Mouse (Mus musculus) neural tube, postnatal 0 days (tissue): ENCODE results near the gene Cnksr1. TPM values are rescaled to one million over a fixed set of nuclear protein-coding genes. Genes with fewer than 3 reads are reported as not detected.

Source experiments
- polyA plus RNA-seq: library from polyadenylated mRNA; unstranded; fragments of >200 nt; fragmentation: Nextera tagmentation; extraction: Ambion mirVana; gene quantifications from 2 replicates; pipeline ENCODE4 v1.2.1, GENCODE M21; 2015

The Cnksr1 gene
- polyA plus RNA-seq: 0.09 TPM in 1 of 2 replicates, not detected in the other

DNA sequence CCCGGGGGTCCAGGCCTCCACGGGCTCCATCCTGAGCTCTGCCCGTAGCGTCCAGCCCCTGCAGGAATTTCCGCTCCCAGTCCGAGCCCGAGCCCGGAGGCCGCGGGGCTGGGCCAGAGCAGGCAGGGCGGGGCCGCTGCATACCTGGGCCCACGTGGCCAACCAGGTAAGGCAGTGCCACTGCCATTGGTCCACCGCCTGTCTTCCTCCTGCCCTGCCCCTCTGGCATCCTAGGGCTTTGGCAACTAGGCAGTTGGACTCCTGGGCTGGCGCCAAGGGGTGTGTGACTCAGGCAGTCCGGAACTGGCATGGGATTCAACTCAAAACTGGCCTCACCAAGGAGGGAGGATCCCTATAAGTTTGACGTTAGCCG is at the start of gene Cnksr1:
Gene Cnksr1 (minus strand): TSS at position 121 of the 373 bp plus-strand sequence.

DNA sequence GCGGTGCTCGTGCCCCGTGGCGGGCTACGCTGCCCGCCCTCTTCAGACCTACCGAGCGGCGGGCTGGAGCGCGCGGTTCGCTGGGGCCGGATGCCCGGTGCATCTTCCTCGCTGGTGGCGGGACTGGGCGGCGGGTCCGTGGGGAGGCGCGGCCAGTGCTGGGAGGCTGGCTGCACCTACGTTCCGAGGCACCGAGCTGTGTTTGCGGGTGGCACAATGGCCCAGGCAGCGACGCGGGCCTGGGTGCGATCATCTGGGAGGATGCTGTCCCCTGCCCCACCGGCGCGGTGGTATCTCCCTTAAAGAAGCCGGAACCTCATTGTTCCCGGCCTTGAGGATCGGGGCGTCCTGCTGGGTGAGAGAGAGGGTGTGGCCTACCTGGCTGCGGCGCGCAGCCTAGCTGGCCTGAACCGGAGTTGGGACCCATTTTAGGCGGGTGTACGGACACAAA is 49.4 kb upstream of the Cnksr1 start, which contains the start of gene Pdik1l:
Gene Pdik1l (minus strand): TSS at position 321 of the 451 bp plus-strand sequence.

DNA sequence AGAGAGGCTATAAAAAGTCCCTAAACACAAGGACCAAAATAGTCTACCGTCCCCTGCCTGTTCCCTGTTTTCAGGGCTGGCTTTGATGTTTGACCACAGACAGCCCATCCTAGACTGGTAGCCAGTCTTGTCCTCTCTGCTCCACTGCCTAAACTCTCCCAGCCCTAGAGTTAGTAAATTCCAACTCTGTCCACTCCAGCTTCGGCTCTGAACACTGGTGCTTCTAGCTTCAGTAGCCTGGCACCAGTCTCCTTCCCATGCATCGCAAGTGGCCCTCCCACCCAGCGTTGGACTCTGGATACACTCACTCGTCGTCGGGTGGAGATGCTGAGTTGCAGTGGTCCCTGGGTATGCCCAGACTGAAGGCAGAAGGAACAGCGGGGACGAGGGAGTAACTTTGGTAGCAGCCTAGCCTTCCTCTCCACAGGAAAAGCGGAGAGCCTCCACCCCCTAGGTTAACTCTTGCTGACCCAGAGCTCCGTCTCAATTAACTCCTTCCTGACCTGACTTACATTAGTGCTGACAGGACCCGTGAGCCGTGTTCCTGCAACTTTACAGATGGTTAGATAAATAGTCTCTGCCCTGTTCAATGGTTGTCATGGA is 15.6 kb upstream of the Cnksr1 start, which contains the start of gene Grrp1:
Gene Grrp1 (minus strand): TSS at position 385 of the 603 bp plus-strand sequence.

DNA sequence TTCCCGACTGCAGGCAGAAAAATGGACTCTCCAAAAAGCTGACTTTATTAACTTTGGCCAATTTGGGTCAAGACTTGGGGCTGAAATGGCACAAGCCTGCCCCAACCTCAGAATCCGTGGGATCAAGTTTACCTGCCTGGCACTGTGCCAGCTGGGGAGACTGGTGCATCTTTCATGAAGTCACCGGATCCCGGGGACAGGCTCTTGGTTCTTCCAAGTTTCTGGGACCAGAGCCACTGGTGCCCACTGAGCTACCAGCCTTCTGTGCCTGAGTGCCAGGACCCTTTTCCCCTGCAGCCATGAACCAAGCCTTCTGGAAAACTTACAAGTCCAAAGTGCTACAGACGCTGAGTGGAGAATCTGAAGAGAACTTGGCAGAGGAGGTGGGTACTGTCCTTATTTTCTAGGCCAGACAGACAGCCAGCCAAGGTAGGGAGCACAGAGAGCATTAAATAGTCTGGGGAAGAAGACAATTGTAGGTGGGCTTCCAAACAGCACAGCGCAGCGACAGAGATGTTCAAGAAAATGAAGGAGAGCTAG is 8.6 kb upstream of the Cnksr1 start, which contains the start of gene Gm30191:
Gene Gm30191 (plus strand): TSS at position 217 of the 540 bp plus-strand sequence.

DNA sequence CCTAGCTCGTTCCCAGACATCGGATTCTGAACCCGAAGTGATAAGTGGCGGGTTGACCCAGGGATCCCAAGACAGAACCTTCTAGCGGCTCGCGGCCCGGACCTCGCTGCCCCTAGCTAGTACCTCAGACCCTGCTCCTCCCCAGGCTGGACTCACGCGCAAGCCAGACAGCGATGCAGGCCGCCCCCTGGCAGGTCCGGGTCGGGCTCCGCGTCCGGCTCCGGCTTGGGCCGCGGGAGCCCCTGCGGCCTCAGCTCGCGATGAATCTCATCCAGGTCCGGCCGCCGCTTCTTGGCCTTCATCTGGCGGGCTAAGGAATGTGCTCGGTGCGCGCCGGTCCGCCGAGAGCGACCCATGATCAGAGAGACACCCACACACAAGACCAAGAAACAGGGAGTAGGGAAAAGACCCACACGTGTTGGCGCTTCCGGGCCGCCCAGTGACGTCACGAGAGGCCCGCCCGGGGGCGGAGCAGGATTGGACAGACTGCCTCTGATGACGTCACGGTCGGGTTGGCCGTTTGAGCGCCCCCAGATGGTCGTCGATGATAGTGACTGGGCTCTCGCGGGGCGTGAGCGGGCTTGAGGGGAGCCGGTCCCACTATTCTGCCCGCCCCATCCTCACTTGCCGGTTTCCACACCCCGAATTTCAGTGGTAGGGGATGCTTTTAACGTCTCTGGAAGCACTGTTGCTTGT is 7.1 kb upstream of the Cnksr1 start, which contains the start of gene Zfp593:
Gene Zfp593 (minus strand): TSS at position 445 of the 696 bp plus-strand sequence.

DNA sequence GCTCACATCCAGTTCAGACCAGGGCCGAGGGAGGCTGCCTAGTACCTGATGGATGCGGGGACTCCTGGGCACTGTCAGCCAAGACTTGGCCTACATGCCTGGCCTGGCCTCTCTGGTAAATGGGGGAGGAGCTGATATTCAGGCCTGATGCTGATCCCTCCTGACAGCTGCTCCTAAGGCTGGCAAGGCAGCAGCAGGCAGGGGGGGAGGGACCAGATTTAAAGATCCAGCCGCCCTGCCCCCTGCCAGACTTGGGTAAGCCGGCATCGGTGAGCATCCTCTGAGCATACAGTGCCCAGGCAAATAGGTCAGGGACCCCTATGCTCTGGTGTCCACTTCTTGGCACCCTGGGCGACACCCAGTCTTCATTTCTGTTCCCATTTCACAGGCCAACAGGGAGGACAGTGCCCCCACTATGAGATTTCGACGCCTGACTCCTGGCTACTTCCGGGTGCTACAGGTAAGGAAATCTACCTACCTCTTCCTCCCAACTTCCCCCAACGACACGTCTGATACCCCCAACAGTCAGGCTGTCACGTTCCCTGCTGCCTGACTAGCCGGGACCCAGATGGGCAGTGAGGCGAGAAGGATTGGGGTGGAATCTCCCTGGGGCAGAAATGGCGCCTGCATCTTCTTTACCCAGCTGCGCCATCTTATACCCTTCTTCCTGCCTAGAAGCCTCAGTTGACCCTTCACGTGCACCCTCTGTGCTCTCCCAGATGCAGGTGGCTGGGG is 5.5 kb upstream of the Cnksr1 start, which contains the start of gene E130218I03Rik:
Gene E130218I03Rik (plus strand): TSS at position 147 of the 735 bp plus-strand sequence.

DNA sequence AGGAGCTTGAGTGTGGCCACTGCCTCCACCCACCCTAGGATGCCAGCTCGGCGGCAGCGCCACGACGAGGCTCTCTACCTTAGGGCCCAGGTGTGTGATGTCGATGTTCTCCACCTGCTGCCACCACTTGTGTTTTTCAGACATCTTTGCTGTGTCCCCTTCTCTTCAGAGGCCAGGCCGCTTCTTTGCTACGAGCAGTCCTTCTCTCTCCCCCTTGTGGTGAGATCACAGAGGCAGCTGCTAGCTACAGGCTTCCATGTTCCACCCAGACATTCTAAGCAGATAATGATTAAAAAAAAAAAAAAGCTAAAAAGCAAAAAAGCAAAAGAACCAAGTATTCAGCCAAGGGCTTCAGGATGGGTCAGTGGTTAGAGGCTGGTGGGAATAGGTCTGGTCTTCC is 11.0 kb downstream of the Cnksr1 start, which contains the start of gene Catsper4:
Gene Catsper4 (minus strand): TSS at position 190 of the 400 bp plus-strand sequence.

DNA sequence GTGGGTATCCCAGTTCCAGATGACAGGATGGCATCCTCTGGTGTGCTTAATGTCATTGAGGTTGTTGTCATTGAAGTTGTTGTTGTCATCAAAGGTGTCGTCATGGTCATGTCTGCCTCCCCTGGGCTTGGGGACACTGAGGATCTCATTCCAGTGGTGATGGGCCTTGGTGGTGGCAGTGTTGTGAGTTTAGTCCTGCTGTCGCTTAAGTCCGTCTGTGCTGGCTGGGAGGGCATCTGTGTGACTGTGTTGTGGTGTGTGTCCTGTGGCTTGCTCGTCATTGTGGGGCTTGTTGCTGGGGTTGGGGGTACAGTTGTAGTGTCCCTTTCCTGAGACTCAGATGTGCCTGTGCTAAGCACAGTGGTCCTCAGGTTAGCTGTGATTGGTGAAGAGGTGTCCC is 35.3 kb downstream of the Cnksr1 start, which contains the start of gene Gm7534:
Gene Gm7534 (minus strand): TSS at position 101 of the 400 bp plus-strand sequence.

Other genes with a start within 250 kb of the Cnksr1 start
- gene Dhdds, start 237.5 kb downstream of the Cnksr1 start, polyA plus RNA-seq: 37.3 and 44.2 TPM in 2 replicates
- 0.08 and 0.12 TPM in 2 replicates for gene Lin28a, start 219.6 kb downstream of the Cnksr1 start, polyA plus RNA-seq
- not detected in 2 replicates for gene Zfp683, start 184.6 kb downstream of the Cnksr1 start, polyA plus RNA-seq
- gene Crybg2, start 177.6 kb downstream of the Cnksr1 start, polyA plus RNA-seq: 6.2 and 7.4 TPM in 2 replicates
- 3.2 and 6.2 TPM in 2 replicates for gene Cd52, start 143.3 kb downstream of the Cnksr1 start, polyA plus RNA-seq
- gene Ubxn11, start 135.8 kb downstream of the Cnksr1 start, polyA plus RNA-seq: 9.3 and 13.4 TPM in 2 replicates
- 539 and 571 TPM in 2 replicates for gene Sh3bgrl3, start 109.6 kb downstream of the Cnksr1 start, polyA plus RNA-seq
- gene Cep85, start 51.3 kb downstream of the Cnksr1 start, polyA plus RNA-seq: 14.9 and 17.2 TPM in 2 replicates
- gene Gm7534, start 35.4 kb downstream of the Cnksr1 start, polyA plus RNA-seq: not detected in 2 replicates
- 0.13 and 0.15 TPM in 2 replicates for gene Catsper4, start 11.0 kb downstream of the Cnksr1 start, polyA plus RNA-seq
- gene E130218I03Rik, start 5.3 kb upstream of the Cnksr1 start, polyA plus RNA-seq: 0.50 and 0.53 TPM in 2 replicates
- gene Zfp593, start 7.2 kb upstream of the Cnksr1 start, polyA plus RNA-seq: 12.3 and 13.6 TPM in 2 replicates
- gene Gm30191, start 8.5 kb upstream of the Cnksr1 start, polyA plus RNA-seq: 0.26 TPM in 1 of 2 replicates, not detected in the other
- 14.7 and 15.1 TPM in 2 replicates for gene Grrp1, start 15.7 kb upstream of the Cnksr1 start, polyA plus RNA-seq
- gene Pdik1l, start 49.5 kb upstream of the Cnksr1 start, polyA plus RNA-seq: 24.1 and 26.0 TPM in 2 replicates
- 1.4 and 1.6 TPM in 2 replicates for gene Trim63, start 76.7 kb upstream of the Cnksr1 start, polyA plus RNA-seq
- gene Slc30a2, start 104.8 kb upstream of the Cnksr1 start, polyA plus RNA-seq: 0.25 TPM in 2 replicates
- gene Extl1, start 145.5 kb upstream of the Cnksr1 start, polyA plus RNA-seq: 0.88 and 0.94 TPM in 2 replicates
- 4.7 and 5.7 TPM in 2 replicates for gene Pafah2, start 157.9 kb upstream of the Cnksr1 start, polyA plus RNA-seq
- 2,472 and 2,758 TPM in 2 replicates for gene Stmn1, start 229.9 kb upstream of the Cnksr1 start, polyA plus RNA-seq